Mouse (Mus musculus) spleen, postnatal 36 days (tissue): ENCODE measurements around the gene Acer3.

Experiments used
- DNase-seq, 2 experiments: peaks; one replicate each; pipeline ENCODE4 v3.0.0; 2022; ENCODE audit warnings: low spot score in 2 of 2, mixed read lengths in 1 of 2

The Acer3 gene

DNA sequence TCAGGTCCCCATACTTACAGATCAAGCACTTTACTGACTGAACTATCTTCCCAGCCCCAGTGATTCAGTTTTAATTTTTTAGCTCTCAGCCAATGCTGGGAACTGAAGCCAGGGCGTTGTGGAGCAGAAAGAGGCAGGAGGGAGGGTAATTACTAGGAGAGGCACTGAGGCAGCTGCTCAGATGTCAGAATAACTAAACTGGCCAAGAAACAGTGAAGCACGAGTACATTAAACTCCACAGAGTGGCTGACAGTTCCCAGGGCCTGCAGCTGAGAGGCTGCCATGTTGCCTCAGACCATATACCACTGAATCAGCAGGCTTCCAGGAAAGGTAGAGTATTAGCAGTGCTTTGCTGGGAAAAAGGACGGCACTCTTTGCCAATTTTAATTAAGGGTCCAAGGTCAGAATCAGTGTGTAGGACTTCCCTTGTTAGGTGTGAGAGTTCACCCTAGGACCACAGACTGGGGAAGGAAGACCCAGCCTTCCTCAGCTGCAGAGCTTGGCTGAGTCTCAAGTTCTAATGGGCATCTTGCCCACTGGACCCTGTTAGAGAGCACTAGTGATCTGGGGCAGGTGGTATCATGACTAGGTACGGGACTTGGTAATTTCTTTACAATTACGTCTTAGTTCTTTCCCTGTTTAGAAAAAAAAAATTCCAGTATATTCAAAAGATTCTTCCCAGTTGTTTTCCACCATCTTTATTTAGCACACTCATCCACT, 11.8 kb upstream of the Acer3 start:
- no peak for DNase-seq

DNA sequence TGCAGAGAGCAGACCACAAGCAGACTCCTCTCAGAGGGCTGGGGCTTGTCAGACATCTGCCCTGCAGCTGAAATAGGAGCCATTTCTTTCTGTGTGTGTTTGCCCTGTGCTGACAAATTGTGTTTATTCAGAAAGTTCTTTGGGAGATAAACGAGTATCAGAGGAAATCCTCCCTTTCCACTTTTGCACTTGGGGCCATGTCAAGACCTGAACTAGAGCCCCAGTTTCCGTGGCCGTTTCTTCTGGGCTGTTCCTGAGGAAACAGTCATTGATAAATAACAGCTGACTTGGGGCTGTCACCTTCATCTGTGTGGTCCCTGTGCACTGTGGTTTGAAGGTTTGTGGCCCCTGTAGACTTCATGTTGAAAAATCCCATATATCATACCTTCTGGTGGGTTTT, 10.9 kb upstream of the Acer3 start:
- no peak for DNase-seq

DNA sequence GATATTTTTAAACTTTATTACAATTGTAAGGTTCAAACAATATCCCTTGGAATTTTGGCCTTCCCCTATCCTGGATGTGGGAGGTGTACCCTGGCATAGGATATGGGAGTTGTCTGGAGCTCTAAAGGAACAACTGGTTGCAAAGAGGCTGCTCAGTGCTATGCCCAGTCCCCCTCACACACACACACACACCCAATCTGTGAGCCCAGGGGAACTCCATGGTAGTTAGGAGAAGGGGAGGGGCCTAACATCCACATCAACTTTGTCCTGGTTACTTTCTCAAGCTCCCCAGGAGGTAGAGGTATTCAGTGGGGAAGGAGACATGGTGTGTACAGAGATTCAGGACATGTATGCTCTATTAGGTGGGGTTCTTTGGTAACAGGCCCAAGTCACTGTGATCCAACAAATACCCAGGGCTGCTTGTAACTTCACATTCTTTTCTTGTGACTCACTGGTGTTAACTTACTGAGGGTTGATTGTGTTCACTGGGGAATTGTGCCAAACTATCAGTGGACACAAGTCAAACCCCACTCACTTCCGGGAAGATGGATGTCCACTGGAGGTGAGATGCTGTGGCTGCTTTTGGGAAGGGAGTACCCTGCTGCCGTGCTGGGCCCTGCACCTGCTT, 9.5 kb upstream of the Acer3 start:
- no peak for DNase-seq

DNA sequence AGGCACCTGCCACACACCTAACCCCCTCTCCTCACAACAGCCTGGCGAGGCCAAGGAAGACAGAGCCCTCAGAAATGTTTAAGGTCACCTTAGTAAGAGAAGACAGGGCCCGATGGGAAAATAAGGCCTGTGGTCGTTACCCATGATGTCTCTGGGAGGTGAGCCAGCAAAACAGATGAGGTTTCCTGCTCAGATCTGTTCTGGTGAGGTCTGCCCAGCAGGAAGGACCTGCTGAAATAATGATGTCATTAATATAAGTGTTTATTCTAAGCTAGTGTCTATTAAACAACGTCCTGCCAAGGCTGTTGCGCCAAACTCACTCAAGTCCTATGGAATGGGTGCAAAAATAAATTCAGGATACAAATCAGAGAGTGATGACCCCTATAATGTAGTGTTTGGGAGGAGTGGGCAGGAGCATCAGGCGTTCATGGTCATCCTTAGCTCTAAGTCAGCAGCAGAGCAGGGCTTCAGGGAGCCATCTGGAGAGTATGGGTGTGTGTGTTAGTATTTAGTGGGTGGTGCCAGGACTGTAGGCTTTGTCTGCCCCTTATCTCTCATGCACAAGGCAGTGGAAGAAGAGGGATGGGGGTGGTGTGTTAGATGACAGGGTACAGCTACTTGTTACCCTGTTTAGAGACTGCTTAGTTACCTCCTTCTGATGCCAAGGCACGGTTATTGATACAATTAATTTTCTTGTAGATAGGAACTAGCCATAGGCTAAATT, 8.8 kb upstream of the Acer3 start:
- peak; percentile 18 to 53 for DNase-seq

DNA sequence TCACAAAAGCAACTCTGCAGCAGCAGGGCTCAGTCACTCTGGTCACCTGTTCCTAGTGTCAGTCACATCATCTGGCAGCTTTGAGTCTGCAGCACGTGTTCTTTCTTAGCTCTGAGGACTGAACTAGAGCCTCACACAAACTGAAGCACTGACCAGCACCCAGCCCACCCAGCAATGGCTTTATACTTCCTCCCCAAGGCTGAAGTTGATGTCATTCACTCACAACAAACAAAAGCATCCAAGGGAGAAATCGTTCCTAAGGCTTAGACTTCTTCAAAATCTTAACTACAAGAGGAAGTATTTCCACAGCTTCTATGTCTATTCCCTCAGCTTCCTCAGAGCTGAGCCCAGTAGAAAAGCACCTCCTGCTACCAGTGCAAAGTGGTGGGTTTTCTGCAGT, 7.3 kb upstream of the Acer3 start:
- no peak for DNase-seq

DNA sequence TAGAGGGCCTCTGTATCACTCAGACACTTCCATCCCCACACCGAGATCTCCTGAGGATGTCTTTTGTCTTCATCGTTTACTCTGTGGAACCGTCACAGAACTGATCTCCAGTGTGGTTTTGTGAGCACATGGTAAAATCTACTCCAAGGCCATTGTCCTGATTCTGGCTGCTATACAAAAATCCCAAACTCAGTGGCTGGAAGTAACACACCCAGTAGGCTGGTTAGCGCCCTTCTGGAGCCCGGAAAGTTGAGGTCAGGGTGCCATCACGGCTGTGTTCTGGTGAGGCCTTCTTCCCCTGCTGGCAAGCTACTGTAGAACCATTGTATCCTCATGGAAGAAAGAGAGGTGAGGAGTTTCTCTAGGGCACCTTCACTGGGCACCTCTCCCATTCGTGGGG, 5.0 kb upstream of the Acer3 start:
- no peak for DNase-seq

DNA sequence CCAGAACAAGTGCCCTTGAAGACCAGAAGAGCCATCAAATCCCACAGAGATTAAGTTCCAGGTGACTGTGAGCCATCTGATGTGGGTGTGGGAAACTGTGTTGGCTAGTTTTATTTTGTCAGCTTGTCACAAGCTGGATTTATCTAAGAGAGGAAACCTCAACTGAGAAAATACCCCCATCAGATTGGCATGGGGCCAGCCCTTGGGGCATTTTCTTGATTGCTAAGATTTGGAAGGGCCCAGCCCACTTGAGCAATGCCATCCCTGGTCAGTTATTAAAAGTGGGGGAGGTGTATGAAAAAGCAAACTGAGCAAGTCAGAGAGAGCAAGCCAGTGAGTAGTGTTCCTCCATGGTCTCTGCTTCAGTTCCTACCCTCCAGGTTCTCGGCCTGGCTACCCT, 3.2 kb upstream of the Acer3 start:
- DNase-seq: no peak

DNA sequence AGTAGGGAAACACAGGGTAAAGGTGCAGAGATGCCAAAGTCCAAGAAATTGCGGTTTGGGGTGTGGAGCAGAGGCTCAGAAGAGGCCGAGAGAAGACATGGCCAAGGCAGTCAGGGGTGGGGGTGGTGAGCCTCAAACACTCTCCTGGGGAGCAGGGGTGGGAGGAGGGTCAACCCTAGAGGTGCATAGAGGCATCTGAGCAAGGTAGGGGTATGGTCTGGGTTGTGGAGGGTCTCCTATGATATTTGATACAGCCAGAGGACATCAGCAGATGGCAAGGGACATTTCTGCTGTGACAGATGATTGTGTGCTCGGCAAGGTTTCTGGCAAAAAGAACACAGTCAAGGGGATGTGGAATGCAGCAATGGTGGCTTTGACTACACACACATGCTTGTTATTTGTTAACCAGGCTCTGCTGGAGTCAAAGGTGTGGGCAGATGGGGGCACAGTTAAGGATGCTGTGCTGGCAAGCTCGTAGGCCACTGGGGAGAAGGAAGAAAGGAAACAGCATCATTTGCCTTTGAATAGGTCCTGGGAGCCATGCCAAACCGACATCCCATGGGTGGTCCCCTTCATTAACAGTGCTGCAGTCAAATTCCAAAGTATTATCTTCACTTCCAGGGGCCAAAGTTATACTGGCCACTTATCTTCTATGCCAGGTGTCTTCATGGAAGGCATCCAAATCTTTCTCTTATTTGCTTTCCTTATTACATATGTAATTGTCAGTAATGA, 2.4 kb upstream of the Acer3 start:
- peak in 1 of 2 experiments; percentile 9 for DNase-seq

DNA sequence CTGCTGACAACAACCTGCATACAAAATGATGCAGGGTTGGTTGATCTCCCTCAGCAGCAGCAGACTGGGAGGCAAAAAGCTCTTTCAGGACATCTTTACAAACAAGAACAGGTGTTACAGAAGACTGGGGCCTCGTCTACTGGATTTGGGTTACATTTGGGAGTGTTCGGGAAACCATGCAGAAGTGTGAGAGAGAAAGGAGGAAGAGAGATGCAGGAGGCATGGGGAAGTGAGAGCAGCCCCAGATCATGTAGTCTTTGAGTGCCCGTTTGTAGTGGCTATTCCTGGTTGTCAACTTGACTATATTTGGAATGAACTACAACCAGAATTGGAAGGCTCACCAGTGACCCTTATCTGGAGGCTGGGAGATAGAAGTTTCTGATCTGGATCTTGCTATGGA, 1.4 kb upstream of the Acer3 start:
- DNase-seq: no peak

DNA sequence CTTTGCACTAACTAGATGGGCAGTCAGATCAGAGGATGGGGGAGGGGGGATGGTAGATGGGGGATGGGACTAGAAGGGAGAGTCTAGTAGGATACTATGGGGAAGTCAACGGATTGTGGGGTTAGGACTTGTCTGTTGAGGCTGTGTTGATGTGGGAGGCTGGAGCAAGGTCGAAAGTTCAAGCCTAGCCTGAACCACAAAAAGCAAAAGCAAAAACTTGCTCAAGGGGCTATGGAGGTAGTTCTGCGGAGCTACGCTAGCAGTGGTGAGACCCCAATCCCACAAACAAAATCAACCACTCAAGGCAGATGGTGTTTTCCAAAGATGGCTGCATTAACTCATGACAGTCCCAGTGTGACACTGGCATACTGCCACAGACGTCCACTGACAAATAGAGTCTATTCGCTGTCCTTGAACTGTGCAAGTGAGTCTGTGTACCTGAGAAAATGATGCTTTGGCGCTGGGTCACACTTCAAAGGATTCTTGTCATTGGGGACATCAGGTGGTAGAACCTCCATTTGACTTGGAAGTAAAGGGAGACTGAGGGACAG, 927 bp downstream of the Acer3 start:
- DNase-seq: no peak

DNA sequence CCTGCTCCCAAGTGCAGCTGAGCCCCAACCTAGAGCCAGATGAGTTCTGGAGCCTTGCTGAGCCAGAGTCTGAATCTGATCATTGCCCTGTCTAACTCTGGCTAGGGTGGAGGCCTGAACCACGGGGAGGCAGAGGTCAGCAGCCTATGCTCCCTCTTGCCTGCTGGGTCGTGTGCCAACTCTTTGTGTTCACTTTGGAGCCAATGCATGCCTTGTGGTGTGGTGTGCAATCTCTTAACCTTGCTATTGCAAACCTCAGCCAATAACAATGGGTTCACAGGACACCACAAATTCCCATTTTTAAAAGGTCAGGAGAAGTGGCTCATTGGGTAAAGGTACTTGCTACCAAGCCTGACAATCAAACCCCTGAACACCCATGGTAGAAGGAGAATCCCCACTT, 4.4 kb downstream of the Acer3 start:
- no peak for DNase-seq

DNA sequence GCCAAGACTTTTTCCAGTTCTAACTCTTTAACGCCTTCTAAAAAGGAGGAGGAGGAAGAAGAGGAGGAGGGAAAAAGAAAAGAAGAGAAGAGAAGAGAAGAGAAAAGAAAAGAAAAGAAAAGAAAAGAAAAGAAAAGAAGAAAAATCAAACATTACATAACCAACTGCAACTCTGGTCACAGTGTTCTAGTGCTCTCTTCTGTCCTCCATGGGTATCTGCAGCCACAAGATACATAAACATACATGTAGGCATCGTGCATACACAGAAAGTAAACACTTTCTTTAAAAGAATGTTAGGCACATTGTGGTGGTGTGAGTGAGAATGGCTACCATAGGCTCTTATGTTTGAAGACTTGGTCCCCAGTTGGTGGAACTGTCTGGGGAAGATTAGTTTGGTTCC, 5.9 kb downstream of the Acer3 start:
- DNase-seq: no peak

DNA sequence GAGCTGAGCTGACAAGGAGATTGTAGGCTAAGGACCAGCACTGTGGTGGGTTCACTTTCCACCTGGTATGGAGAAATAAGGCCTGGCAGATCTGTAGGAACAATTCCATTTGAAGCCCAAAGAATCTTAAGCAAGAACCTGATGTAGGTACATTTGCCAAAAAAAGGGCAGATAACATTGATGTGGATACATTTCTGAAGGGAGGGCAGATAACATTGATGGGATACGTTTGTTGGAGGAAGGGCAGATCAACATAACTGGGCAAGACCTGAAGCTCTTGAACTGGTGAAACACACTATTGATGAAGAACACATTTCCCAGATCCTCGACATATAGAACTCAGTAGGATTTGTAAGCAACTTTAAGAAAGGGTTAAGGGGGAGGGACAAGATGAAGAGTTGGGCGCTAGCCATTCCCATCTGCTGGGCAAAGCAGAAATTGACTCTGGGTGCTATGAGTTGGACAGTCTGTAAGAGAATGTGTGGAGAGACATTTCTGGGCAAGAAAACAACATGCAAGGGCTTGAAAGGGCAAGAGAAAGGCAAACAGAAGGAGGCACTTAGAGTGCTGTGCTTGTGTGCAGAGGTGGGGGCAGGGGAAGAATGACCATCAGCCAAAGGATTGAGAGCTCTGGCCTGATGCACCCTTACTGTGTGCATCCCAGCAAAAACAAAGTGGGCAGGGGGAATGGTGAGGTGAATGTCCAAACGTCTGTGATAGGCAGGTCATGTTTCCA, 8.7 kb downstream of the Acer3 start:
- DNase-seq: no peak

DNA sequence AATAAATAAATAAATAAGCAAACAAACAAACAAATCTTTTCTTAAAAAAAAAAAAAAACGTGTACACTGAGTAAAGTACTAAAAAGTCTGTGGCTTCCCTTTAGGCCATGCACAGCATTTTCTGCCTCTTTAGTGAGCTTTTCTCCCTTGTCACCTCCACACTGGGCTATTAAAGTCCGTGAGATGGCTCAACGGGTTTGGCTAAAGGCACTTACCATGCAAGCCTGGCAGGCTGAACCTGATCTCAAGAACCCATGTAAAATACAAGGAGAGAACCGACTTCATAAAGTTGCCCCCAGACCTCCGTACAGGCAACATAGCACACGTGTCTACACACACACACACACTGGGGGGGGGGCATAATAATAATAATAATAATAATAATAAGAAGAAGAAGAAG, 10.7 kb downstream of the Acer3 start:
- DNase-seq: no peak

DNA sequence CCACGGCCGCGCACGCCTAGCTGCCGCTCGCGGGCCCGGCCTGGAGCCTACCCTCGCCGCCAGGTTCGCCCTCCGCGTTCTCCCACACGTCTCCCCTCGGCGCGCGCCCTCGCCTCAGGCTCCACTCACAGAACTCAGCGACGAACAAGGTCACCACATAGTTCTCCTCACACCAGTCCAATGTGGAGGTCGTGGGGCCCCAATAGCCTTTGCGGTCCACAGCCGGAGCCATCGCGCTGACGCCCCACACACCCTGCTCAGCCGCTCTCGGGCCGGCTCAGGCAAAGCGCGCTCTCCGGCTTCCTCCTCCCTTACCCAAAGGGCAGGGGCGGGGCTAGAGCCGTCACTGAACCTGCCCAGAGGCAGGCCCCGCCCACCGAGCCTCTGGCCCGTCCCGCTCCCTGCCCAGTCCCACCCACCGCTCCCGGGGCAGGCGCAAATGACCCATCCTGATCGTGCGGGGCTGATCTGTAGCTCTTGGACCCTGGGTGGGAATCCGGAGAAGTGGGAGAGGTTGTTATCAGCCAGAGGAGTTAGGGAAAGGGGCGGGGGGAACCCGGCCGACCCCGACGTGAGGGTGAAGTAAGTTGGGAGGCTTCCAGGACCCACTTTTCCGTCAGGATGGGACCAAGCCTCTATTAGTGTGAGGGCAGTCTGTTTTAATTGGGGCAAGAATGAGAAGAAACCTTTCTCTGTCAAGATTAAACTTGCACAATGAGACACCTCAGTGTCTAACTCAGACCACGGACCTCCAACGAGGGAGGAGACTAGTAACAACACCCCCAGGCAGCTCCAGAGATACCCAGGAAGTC, 11.6 kb downstream of the Acer3 start:
- DNase-seq: peak; percentile 96 to 97

DNA sequence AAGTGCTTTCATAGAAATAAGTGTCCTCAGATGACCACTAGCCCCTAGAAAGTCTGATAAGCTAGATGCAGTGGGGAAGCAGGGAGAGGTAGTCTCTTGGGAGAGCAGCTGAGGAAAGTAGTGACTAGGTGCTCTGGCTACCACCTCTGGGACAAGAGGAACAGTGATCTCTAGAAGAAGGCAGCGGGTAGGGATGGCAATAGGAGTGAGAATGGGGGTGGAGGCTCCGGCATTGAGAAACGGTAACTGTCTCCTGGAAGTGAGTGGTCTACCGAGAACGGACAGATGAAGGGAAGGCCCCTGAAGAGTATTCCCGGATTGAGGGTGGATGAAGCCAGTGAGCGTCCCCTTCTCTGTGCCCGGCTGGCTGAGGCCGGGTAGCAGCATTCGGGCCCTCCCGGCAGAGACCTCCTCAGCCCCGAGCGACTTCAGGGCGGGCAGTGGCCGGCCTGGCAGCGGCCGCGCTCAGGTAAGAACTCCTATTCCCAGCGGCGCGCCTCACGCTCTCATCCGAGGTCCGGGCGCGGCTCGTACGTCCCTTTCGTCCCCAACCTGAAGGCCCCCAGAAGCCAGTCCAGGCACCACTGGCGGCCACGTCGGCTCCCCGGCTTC, 12.3 kb downstream of the Acer3 start:
- no peak for DNase-seq

DNA sequence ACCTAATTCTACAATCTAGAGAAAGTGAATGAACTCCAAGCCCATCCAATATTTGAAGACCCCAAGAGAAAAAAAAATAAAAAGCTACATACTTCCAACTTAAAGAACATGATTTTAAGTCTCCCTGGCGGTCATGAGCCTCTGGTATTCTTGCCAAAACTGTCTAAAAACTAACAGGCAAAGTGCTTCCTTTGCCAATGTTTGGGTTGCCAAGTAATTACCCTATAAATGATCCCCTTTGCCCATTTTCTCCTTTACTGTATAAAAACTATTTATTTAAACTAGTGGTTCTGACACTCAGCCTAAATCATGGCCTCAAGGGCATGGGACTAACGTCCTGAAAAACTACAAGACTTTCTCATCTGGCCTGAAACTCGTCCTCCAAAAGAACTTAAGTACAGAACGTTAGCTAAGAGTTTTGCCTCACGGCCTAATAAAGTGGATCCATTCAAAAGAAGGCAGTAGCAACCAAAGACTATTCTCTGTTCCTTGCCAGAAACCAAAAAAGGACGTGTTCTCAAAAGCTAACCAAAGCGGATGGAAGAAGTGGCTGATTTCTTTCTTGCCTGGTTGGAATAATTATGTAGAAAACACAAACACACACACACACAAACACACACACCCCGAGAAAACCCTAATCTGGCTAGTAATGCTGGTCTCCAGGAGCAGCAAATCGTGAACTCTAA, 12.9 kb downstream of the Acer3 start:
- DNase-seq: no peak

DNA sequence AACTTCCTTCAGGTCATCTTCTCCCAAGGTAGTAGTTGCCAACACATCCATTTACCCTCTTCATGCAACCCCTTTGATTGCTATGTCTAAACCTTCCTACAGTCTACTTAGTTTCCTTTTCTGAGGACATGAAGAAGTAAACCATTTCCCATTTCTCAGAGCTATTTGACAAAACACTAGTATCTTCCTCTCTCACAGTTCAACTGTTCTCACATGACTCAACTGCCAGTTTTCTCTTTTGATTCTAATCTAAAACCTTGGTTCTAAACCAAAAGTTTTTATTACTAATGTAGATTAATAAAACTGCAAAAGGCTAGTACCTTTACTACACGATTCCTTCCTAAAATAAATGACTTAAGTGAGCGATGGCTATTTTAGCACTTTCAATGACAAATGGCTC, 13.6 kb downstream of the Acer3 start:
- DNase-seq: no peak

DNA sequence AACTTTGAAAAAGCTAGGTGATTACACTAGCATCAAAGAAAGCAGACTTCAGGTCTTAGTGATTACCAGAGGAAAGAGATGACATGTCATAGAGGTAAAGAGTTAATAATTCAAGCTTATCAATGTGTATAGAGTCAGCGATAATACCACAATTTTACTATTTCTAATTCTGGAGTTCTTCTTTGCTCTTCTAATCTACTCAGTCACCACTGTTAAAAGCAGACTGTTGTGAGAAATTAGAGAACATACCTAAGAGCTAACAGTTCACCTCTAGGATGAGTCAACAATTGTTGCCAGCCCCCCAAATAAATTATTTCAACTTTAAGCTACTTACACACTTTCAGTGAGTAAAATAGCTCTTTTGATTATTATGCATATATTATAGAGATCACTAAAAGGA, 28.1 kb downstream of the Acer3 start:
- no peak for DNase-seq

DNA sequence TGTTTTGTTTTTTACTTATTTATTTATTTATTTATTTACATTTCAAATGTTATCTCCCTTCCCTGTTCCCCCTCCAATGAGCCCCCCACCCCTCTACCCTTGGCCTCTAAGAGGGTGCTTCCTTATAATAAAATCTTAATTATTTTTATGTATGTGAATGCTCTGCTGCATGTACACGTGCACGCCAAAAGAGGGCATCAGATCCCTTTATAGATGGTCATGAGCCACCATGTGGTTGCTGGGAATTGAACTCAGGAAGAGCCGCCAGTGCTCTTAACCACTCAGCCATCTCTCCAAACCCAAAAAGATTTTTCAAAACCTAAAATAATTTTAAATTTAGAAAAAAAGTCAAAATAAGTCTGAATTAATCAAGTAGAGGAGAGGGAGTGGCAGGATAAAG, 31.4 kb downstream of the Acer3 start:
- peak in 1 of 2 experiments; percentile 14 for DNase-seq
